Mouse (Mus musculus): Measurements from ENCODE around the gene Trim25. TPM values are rescaled to one million over a fixed set of nuclear protein-coding genes. Genes with fewer than 3 reads are reported as not detected.

Trim25 gene
- polyA plus RNA-seq, 1 experiment from 2014 or later = 13.2 TPM

DNA sequence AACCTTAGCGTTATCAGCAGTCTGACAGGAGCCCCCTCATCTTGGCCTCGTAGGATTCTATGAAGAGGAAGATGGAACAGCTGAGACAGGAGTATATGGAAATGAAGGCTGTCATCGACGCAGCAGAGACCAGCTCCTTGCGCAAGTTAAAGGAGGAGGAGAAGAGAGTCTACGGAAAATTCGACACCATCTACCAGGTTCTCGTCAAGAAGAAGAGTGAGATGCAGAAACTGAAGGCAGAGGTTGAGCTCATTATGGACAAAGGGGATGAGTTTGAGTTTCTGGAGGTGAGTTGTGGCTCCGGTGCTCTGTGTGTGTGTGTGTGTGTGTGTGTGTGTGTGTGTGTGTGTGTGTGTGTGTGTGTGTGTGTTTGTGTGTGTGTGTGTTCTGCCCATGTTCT is 9.9 kb downstream of the Trim25 start:
- no peak for ATAC-seq (ENCODE audit: low FRiP score, low TSS enrichment)
- Histone ChIP-seq H3K4me1 (ENCODE audit: control insufficient read depth, insufficient read depth, low read length) (no peaks in the 10 kb centered on the region), H3K9me3 (ENCODE audit: control insufficient read depth, low read length) (no peaks in the 10 kb centered on the region), H3K27ac (ENCODE audit: low read depth, low read length) (no peak overlapping the region), H3K36me3 (ENCODE audit: control insufficient read depth, insufficient read depth, low read length) (peaks cover 10% of the 10 kb centered on the region), H3K27me3 (ENCODE audit: control insufficient read depth, insufficient read depth, low read length) (no peaks in the 10 kb centered on the region), H3K9ac (ENCODE audit: low read depth, low read length) (no peak overlapping the region), H3K4me3 (ENCODE audit: low read length) (no peak overlapping the region), H3K4me2 (replicated peaks; ENCODE audit: low read depth, low read length) (no peak overlapping the region)
- WGBS = 89% methylated on average over 9 of the region's 9 CpGs

DNA sequence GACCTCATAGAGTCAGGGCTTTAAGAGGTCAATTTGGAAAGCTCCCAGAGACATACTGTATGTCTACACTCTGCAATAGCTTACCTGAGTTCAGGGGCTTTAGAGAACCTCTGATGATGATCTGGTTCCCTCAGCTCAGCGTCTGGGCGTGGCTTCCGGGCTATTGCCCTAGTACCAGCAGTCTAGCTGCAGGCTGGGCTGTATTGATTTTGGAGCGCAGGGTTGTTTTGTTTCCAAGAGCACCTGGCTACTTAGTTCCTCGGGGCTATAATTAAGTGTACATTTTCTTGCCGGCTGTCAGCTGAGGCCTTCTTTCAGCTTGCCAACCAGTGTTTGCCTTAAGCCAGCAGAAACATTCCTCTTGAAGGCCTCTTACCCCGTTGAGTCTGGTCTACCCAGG is 10.3 kb downstream of the Trim25 start:
- Histone ChIP-seq H3K4me3 (ENCODE audit: low read length) (no peak overlapping the region), H3K4me1 (ENCODE audit: control insufficient read depth, insufficient read depth, low read length) (no peaks in the 10 kb centered on the region), H3K27me3 (ENCODE audit: control insufficient read depth, insufficient read depth, low read length) (no peaks in the 10 kb centered on the region), H3K4me2 (replicated peaks; ENCODE audit: low read depth, low read length) (no peak overlapping the region), H3K36me3 (ENCODE audit: control insufficient read depth, insufficient read depth, low read length) (peaks cover 10% of the 10 kb centered on the region), H3K9me3 (ENCODE audit: control insufficient read depth, low read length) (no peaks in the 10 kb centered on the region), H3K9ac (ENCODE audit: low read depth, low read length) (no peak overlapping the region), H3K27ac (ENCODE audit: low read depth, low read length) (no peak overlapping the region)
- 77% methylated on average over 7 of the region's 7 CpGs for WGBS
- no peak for ATAC-seq (ENCODE audit: low FRiP score, low TSS enrichment)

DNA sequence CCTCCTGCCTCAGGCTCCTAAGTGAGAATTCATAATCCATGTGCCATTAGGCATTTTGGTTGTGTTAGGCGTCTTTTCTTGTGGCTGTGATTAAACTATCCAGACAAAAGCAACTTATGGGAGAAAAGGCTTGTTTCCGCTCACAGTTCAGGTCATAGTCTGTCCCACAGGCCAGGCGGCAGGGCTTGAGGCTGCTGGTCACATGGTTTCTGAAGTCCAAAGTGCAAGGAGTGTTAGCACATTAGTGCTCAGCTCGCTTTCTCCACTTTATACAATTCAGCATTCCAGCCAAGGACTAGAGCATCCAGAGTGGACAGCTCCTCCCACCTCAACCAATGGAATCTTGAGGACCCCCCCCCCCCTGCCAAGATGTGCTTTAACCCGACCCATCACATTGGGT is 13.1 kb downstream of the Trim25 start:
- Histone ChIP-seq H3K4me2 (replicated peaks; ENCODE audit: low read depth, low read length) (no peak overlapping the region), H3K27me3 (ENCODE audit: control insufficient read depth, insufficient read depth, low read length) (no peaks in the 10 kb centered on the region), H3K9ac (ENCODE audit: low read depth, low read length) (no peak overlapping the region), H3K4me3 (ENCODE audit: low read length) (no peak overlapping the region), H3K9me3 (ENCODE audit: control insufficient read depth, low read length) (no peaks in the 10 kb centered on the region), H3K36me3 (ENCODE audit: control insufficient read depth, insufficient read depth, low read length) (peaks cover 13% of the 10 kb centered on the region), H3K4me1 (ENCODE audit: control insufficient read depth, insufficient read depth, low read length) (no peaks in the 10 kb centered on the region), H3K27ac (ENCODE audit: low read depth, low read length) (no peak overlapping the region)
- WGBS = 95% methylated on average over 5 of the region's 5 CpGs
- no peak for ATAC-seq (ENCODE audit: low FRiP score, low TSS enrichment)

DNA sequence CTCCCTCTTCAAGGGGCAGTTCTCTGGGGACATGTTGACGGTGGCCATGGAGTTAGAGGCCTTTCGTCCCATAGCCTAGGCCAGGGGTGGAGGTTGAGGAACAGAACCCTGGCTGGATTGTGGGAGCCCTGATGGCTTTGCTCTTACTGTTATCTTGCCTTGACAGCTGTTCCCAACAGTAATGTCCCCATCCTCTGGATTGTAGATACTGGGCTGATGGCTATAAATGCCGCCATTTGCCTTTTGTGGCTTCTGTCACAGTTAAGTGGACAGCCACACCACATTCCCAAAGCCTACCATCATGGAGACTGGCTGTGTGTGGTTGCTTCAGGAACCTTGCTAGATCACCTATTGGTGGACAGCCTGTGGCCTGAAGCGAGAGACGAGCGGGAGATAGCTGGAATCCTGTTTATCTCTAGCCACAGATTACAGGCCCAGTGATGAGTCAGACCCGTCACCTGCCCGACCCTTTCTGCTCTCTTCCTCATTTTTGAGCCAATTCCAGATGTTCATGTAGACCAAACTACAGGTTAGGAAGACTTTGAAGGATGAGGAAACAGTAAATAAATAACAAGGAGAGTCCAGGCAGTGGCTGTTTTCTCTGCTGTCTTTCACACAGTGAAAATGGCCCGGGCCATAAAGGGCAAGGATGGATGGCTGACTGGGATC is 18.5 kb downstream of the Trim25 start:
- Histone ChIP-seq H3K27ac (ENCODE audit: low read depth, low read length) (no peak overlapping the region), H3K9me3 (ENCODE audit: control insufficient read depth, low read length) (no peaks in the 10 kb centered on the region), H3K4me3 (ENCODE audit: low read length) (no peak overlapping the region), H3K27me3 (ENCODE audit: control insufficient read depth, insufficient read depth, low read length) (no peaks in the 10 kb centered on the region), H3K9ac (ENCODE audit: low read depth, low read length) (no peak overlapping the region), H3K36me3 (ENCODE audit: control insufficient read depth, insufficient read depth, low read length) (peaks cover 3% of the 10 kb centered on the region; the same call in 1 of the 2 replicates), H3K4me2 (replicated peaks; ENCODE audit: low read depth, low read length) (no peak overlapping the region), H3K4me1 (ENCODE audit: control insufficient read depth, insufficient read depth, low read length) (no peaks in the 10 kb centered on the region)
- WGBS = 92% methylated on average over 9 of the region's 9 CpGs
- no peak for ATAC-seq (ENCODE audit: low FRiP score, low TSS enrichment)

DNA sequence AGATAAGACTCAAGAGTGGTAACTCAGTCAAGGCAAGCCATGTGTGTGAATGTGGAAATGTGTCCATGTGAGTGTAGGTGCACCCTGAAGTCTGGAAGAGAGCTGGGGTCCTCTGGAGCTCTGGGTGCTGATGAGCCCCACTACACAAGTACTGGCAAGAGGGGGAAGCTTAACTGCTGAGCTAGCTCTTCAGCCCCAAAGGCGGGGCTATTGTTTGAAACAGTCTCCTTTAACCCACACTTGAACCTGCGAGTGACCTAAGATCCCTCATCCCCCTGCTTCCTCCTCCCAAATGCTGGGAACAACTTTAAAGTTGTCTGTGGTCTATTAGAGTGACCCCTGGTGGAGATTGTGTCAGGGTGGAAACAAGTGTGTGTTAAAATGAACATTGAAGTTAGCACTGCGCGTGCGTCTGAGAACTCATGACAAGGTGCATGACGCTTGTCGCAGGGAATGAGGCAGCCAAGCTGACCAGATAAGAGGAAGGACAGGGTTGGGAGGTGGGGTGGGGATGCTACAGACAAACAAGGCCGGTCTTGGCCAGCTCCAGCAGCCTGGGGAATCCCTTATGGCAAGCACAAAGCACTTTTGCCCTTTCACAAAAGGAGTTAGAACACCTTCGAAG is 21.6 kb downstream of the Trim25 start:
- Histone ChIP-seq H3K9ac (ENCODE audit: low read depth, low read length) (no peak overlapping the region), H3K27me3 (ENCODE audit: control insufficient read depth, insufficient read depth, low read length) (no peaks in the 10 kb centered on the region), H3K4me1 (ENCODE audit: control insufficient read depth, insufficient read depth, low read length) (0 out of 2 replicates have a peak, but pooled peaks cover 5% of the 10 kb centered on the region), H3K36me3 (ENCODE audit: control insufficient read depth, insufficient read depth, low read length) (peaks cover 3% of the 10 kb centered on the region; the same call in 1 of the 2 replicates), H3K27ac (ENCODE audit: low read depth, low read length) (no peak overlapping the region), H3K4me2 (replicated peaks; ENCODE audit: low read depth, low read length) (no peak overlapping the region), H3K9me3 (ENCODE audit: control insufficient read depth, low read length) (no peaks in the 10 kb centered on the region), H3K4me3 (ENCODE audit: low read length) (no peak overlapping the region)
- ATAC-seq (ENCODE audit: low FRiP score, low TSS enrichment) = no peak
- 75% methylated on average over 9 of the region's 9 CpGs for WGBS

DNA sequence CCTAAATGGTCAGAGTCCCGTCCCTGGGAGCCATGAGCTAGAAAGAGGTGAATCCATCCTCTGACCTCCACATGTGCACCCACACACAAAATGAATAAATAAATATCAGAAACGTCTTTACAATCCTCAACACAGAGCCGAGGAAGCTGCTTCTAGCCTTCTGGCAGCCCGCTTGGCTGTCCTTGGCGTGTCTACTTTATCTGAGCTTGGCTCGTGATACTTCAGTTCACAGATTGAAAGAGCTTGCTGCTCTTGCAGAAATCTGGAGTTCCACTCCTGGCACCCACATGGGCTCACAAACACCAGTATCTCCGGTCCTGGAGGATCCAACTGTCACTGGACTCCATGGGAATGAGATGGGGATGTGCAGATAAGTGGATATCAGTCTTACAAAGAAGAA is 22.5 kb downstream of the Trim25 start:
- H3K4me2 ChIP-seq (replicated peaks; ENCODE audit: low read depth, low read length) = no peak overlapping the region
- H3K36me3 ChIP-seq (ENCODE audit: control insufficient read depth, insufficient read depth, low read length) = peaks cover 2% of the 10 kb centered on the region; the same call in 1 of the 2 replicates
- H3K27ac ChIP-seq (ENCODE audit: low read depth, low read length) = no peak overlapping the region
- no peaks in the 10 kb centered on the region for H3K9me3 ChIP-seq (ENCODE audit: control insufficient read depth, low read length)
- H3K4me3 ChIP-seq (ENCODE audit: low read length) = no peak overlapping the region
- WGBS = 83% methylated on average over 7 of the region's 7 CpGs
- no peaks in the 10 kb centered on the region for H3K27me3 ChIP-seq (ENCODE audit: control insufficient read depth, insufficient read depth, low read length)
- H3K4me1 ChIP-seq (ENCODE audit: control insufficient read depth, insufficient read depth, low read length) = 0 out of 2 replicates have a peak, but pooled peaks cover 5% of the 10 kb centered on the region
- ATAC-seq (ENCODE audit: low FRiP score, low TSS enrichment) = no peak
- no peak overlapping the region for H3K9ac ChIP-seq (ENCODE audit: low read depth, low read length)

DNA sequence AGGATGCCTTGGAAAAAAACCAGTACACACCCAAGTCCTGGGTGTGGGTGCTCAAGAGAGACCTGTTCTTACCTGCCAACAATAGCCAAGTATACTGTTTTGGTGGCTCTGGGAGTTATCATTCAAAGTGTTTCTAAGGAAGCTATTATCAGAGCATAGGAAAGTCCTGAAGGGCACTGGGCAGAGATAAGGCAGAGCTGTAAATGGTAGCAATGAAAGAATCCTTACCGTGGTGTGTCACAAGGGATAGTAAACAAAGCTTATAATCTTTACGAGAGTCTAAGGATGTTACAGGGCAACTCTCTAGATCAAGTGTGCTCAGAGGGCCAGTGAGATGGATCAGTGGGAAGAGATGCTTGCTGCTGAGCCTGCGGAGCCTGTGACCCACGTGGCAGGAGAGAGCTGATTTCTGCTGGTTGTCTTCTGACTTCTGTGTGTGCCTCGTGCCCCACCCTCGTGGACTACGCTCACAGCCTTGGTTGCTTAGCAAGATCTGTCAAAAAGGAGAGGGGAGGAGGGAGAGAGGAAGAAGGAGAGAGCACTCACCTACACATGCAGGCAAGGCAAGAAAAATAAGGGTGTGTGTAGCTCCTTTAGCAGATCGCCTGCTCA is 23.1 kb downstream of the Trim25 start:
- Histone ChIP-seq H3K4me2 (replicated peaks; ENCODE audit: low read depth, low read length) (no peak overlapping the region), H3K36me3 (ENCODE audit: control insufficient read depth, insufficient read depth, low read length) (no peaks in the 10 kb centered on the region), H3K4me1 (ENCODE audit: control insufficient read depth, insufficient read depth, low read length) (0 out of 2 replicates have a peak, but pooled peaks cover 5% of the 10 kb centered on the region), H3K27ac (ENCODE audit: low read depth, low read length) (no peak overlapping the region), H3K4me3 (ENCODE audit: low read length) (no peak overlapping the region), H3K9ac (ENCODE audit: low read depth, low read length) (no peak overlapping the region), H3K9me3 (ENCODE audit: control insufficient read depth, low read length) (no peaks in the 10 kb centered on the region), H3K27me3 (ENCODE audit: control insufficient read depth, insufficient read depth, low read length) (no peaks in the 10 kb centered on the region)
- 75% methylated on average over 8 of the region's 8 CpGs for WGBS
- ATAC-seq (ENCODE audit: low FRiP score, low TSS enrichment) = no peak

DNA sequence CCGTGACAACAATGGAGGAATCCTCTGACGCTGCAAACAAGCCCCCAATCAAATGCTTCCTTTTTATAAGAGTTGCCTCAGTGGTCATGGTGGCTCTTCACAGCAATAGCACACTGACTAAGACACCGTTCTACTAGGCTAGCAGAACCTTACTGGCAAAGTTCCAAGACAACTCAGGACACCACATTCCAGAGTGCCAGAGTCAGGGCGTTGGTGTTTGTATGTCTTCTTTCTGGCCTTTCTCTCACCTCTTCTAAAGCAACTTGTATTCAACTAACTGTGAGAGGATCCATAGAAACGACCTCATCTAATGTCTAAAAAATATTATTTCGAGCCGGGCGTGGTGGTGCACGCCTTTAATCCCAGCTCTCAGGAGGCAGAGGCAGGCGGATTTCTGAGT is 24.3 kb downstream of the Trim25 start:
- Histone ChIP-seq H3K4me2 (replicated peaks; ENCODE audit: low read depth, low read length) (no peak overlapping the region), H3K9ac (ENCODE audit: low read depth, low read length) (no peak overlapping the region), H3K9me3 (ENCODE audit: control insufficient read depth, low read length) (no peaks in the 10 kb centered on the region), H3K27me3 (ENCODE audit: control insufficient read depth, insufficient read depth, low read length) (no peaks in the 10 kb centered on the region), H3K36me3 (ENCODE audit: control insufficient read depth, insufficient read depth, low read length) (no peaks in the 10 kb centered on the region), H3K4me1 (ENCODE audit: control insufficient read depth, insufficient read depth, low read length) (0 out of 2 replicates have a peak, but pooled peaks cover 5% of the 10 kb centered on the region), H3K4me3 (ENCODE audit: low read length) (no peak overlapping the region), H3K27ac (ENCODE audit: low read depth, low read length) (no peak overlapping the region)
- no peak for ATAC-seq (ENCODE audit: low FRiP score, low TSS enrichment)
- WGBS = 79% methylated on average over 10 of the region's 10 CpGs
